ENCODE assay signal across 9 mouse cellular contexts in the genomic region with DNA sequence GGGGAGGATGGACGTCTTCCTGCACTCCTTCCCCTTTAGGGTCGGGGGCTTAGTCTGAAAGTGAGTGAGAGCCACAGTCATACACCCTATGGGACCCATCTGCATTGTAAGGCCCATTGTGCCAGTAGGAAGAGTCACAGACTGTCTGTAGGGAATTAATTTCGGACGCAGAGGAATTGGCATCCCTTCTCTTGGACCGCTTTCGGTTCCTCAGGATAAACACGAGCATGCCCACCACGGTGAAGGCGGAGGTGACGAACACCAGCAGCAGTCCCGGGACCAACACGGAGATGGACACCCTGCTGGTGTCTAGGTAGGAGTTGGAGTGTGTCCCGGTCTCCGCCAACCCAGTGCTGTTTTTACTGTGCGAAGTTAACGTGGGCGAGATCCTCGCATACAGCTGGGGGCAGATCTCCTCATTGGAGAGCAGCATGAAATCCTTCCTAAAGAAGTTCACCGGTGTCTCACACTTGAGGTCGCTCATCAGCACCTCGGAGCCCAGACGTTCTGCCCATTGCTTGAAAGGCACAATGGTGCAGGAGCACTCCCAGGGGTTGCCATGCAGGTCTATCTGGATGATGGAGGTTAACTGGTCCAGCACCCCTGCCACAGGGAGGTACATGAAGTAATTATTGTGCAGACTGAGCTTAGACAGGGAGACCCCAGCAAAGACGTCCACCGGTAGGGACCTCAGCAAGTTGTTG. TPM values are rescaled to one million over a fixed set of nuclear protein-coding genes. Genes with fewer than 3 reads are reported as not detected.
DNase-seq lines count a peak whose midpoint lies in the region; ATAC-seq and TF ChIP-seq lines count a peak whose summit lies in the region.
"Had no signal": no experiment of that assay in that cellular context is flagged by ENCODE, and none has a peak within 500 bp of the region (broad histone marks: within the 10 kb centered on the region; RNA-seq: fewer than 3 reads in every experiment).

No protein-coding gene starts in this region.

- peak overlapping the region; percentile 45 for H3K4me3 ChIP-seq in kidney, adult 2 months (ENCODE audit: insufficient read depth, low read depth, low read length)
- H3K4me3 ChIP-seq in cortical plate, adult 2 months (ENCODE audit: insufficient read depth, low read length), result peak overlapping the region; percentile 97
- H3K4me3 ChIP-seq in hindbrain, embryonic 13.5 days, result peak overlapping the region; percentile 72
- H3K4me3 ChIP-seq in neural tube, embryonic 15.5 days (replicated peaks), result peak overlapping the region; percentile 69

- WGBS in kidney, adult 2 months, result 2% methylated on average over 24 of the region's 24 CpGs
- 1% methylated on average over 24 of the region's 24 CpGs for WGBS in hindbrain, embryonic 13.5 days
- WGBS in neural tube, embryonic 15.5 days, result 1% methylated on average over 24 of the region's 24 CpGs

- no peaks in the 10 kb centered on the region for H3K9me3 ChIP-seq in hindbrain, embryonic 13.5 days
- H3K9me3 ChIP-seq in neural tube, embryonic 15.5 days (replicated peaks), result no peaks in the 10 kb centered on the region

- TF ChIP-seq POLR2A in kidney, adult 2 months (IDR thresholded peaks at IDR 0.05; ENCODE audit: low read depth, low read length), result no peak
- peak; percentile 48; the same call in 1 of the 2 replicates for TF ChIP-seq POLR2A in cortical plate, adult 2 months (IDR thresholded peaks at IDR 0.05; ENCODE audit: extremely low read depth, insufficient read depth, low read length)

- peak overlapping the region; percentile 84 for H3K9ac ChIP-seq in hindbrain, embryonic 13.5 days
- H3K9ac ChIP-seq in neural tube, embryonic 15.5 days (replicated peaks), result peak overlapping the region; percentile 89

- peaks cover 4% of the 10 kb centered on the region for H3K4me1 ChIP-seq in kidney, adult 2 months (ENCODE audit: control insufficient read depth, insufficient read depth, low read length)
- H3K4me1 ChIP-seq in cortical plate, adult 2 months (ENCODE audit: control insufficient read depth, insufficient read depth, low read length), result no peaks in the 10 kb centered on the region
- H3K4me1 ChIP-seq in hindbrain, embryonic 13.5 days (replicated peaks), result peaks cover 26% of the 10 kb centered on the region
- peaks cover 20% of the 10 kb centered on the region for H3K4me1 ChIP-seq in neural tube, embryonic 15.5 days

- no peak overlapping the region for H3K27ac ChIP-seq in kidney, adult 2 months (ENCODE audit: insufficient read depth, low read depth, low read length)
- peak overlapping the region; percentile 69 for H3K27ac ChIP-seq in cortical plate, adult 2 months (ENCODE audit: insufficient read depth, low read length)
- peak overlapping the region; percentile 94 for H3K27ac ChIP-seq in hindbrain, embryonic 13.5 days
- H3K27ac ChIP-seq in neural tube, embryonic 15.5 days (replicated peaks), result peak overlapping the region; percentile 97

- no peak for TF ChIP-seq CTCF in kidney, adult 2 months (conservative IDR thresholded peaks at IDR 0.05; ENCODE audit: insufficient read depth, insufficient read length, low read depth, low read length)
- TF ChIP-seq CTCF in cortical plate, adult 2 months (IDR thresholded peaks at IDR 0.05; ENCODE audit: extremely low read depth, insufficient read depth, low read length), result no peak

- peak; percentile 29 for ATAC-seq in hindbrain, embryonic 13.5 days (ENCODE audit: low FRiP score)
- peak; percentile 8; the same call in 1 of the 2 replicates for ATAC-seq in neural tube, embryonic 15.5 days (ENCODE audit: low FRiP score)

- H3K4me2 ChIP-seq in hindbrain, embryonic 13.5 days, result peak overlapping the region; percentile 95
- peak overlapping the region; percentile 82 for H3K4me2 ChIP-seq in neural tube, embryonic 15.5 days

- no peak for DNase-seq in kidney, adult 2 months
- DNase-seq in kidney, adult 9 months, result no peak
- peak; percentile 82 to 84 for DNase-seq in left cerebral cortex, postnatal 36 days (ENCODE audit: low spot score in 2 of 2)
- no peak for DNase-seq in spleen, postnatal 10 days (ENCODE audit: low spot score in 2 of 2)
- DNase-seq in spleen, postnatal 14 days (ENCODE audit: low spot score in 2 of 2), result no peak

- H3K36me3 ChIP-seq in kidney, adult 2 months (ENCODE audit: control insufficient read depth, insufficient read depth, low read length), result no peaks in the 10 kb centered on the region
- H3K36me3 ChIP-seq in hindbrain, embryonic 13.5 days, result no peaks in the 10 kb centered on the region
- H3K36me3 ChIP-seq in neural tube, embryonic 15.5 days, result no peaks in the 10 kb centered on the region

- intact Hi-C loops in left cerebral cortex, postnatal 36 days (cut with DNase I), result loop anchor here (5.0 to 10.0 kb wide), 2 partner anchors 106 to 746 kb away; no protein-coding TSS in a partner anchor

- no peaks in the 10 kb centered on the region for H3K27me3 ChIP-seq in kidney, adult 2 months (replicated peaks; ENCODE audit: control insufficient read depth, insufficient read depth, low read length)
- H3K27me3 ChIP-seq in hindbrain, embryonic 13.5 days, result no peaks in the 10 kb centered on the region
- no peaks in the 10 kb centered on the region for H3K27me3 ChIP-seq in neural tube, embryonic 15.5 days (replicated peaks)

RNA-seq across cellular contexts. Expression of a gene that starts 2.7 kb away (rescaled TPM):
- polyA plus RNA-seq in kidney, adult 2 months (2012; rRNA removed), result 0.67 and 0.77 TPM in 2 replicates
- 40.5 and 43.2 TPM in 2 replicates for polyA plus RNA-seq in cortical plate, adult 2 months (2012; rRNA removed)
- polyA plus RNA-seq in hindbrain, embryonic 13.5 days (2015; fragmentation: Nextera tagmentation; extraction: Ambion mirVana), result 29.9 and 30.2 TPM in 2 replicates
- total RNA-seq in left cerebral cortex, postnatal 36 days (2021), result 10 to 100 TPM; 82.3 to 92.0 TPM
- polyA plus RNA-seq in neural tube, embryonic 15.5 days (2015; fragmentation: Nextera tagmentation; extraction: Ambion mirVana), result 38.8 and 45.1 TPM in 2 replicates
- total RNA-seq: MEL had no signal

Comparison
In these comparisons a context has a peak if more than half of its experiments do, and no peak if none do; other contexts are left out.
1. DNase-seq: peak in left cerebral cortex, postnatal 36 days (2 of 2); none in kidney, adult 2 months (single experiment), kidney, adult 9 months (single experiment), spleen, postnatal 10 days (0 of 2) and spleen, postnatal 14 days (0 of 2).
2. H3K4me3 ChIP-seq: peak in every context shown above with its lines; median percentile 97 in cortical plate, adult 2 months; 72 in hindbrain, embryonic 13.5 days; 69 in neural tube, embryonic 15.5 days; 45 in kidney, adult 2 months.
3. RNA of a gene that starts 2.7 kb away (polyA plus RNA-seq): 38.8 to 45.1 TPM in neural tube, embryonic 15.5 days, 40.5 to 43.2 TPM in cortical plate, adult 2 months and 29.9 to 30.2 TPM in hindbrain, embryonic 13.5 days; 0.67 to 0.77 TPM in kidney, adult 2 months; every median in the first group is over 10 times any median in the second.